Mouse (Mus musculus) embryonic stem cell, embryonic (primary cell): ENCODE results near the gene 2900011O08Rik.

Experiments used
- CTCF ChIA-PET, 4 experiments: fragments of 300-600 bp in 2 of 4; fragments of 350-600 bp in 2 of 4; sonication (Branson Sonifier 250); formaldehyde crosslinking; loops; one replicate each; lab custom pipeline; 2022; ENCODE audit warnings: inconsistent platforms in 2 of 4; lab: Charles Lee
- POLR2A ChIA-PET, 4 experiments: fragments of 300-600 bp in 2 of 4; fragments of 350-600 bp in 2 of 4; sonication (Branson Sonifier 250); formaldehyde crosslinking; loops; one replicate each; lab custom pipeline; 2022; ENCODE audit warnings: antibody characterized with exemption in 4 of 4, inconsistent platforms in 1 of 4; lab: Charles Lee

2900011O08Rik gene

GRCm38 (mm10) chr16:14030650-14031049 is 44.2 kb downstream of the 2900011O08Rik start:
- ChIA-PET POLR2A (interaction anchor here (0.7 to 1.9 kb wide), 11 partner anchors 9 to 93 kb away, joined by 3 to 11 read pairs (median 3); partner anchors contain the start of genes 2900011O08Rik (in 1 of the 4) and Ifitm7 (in 1 of the 4)), CTCF (interaction anchor here in 3 of 4 experiments (0.7 to 1.4 kb wide), 4 partner anchors 89 to 128 kb away, joined by 3 to 4 read pairs (median 4); partner anchors contain the start of genes Mpv17l (in 2 of the 3) and Pdxdc1 (in 2 of the 3))

GRCm38 (mm10) chr16:14033076-14033475 is 46.7 kb downstream of the 2900011O08Rik start:
- CTCF ChIA-PET, result interaction anchor here in 1 of 4 experiments (0.6 kb wide), 1 partner anchor 99 kb away, joined by 4 read pairs; no protein-coding TSS in a partner anchor
- POLR2A ChIA-PET, result interaction anchor here in 1 of 4 experiments (1.1 kb wide), 1 partner anchor 22 kb away, joined by 3 read pairs; no protein-coding TSS in a partner anchor

- POLR2A ChIA-PET, result no interaction called here
- CTCF ChIA-PET, result no interaction called here
Measured at GRCm38 (mm10) chr16:14042421-14042820, 56.0 kb downstream of the 2900011O08Rik start.

- CTCF ChIA-PET, result interaction anchor here in 1 of 4 experiments (0.6 kb wide), 1 partner anchor 1103 kb away, joined by 3 read pairs; no protein-coding TSS in a partner anchor
- POLR2A ChIA-PET, result interaction anchor here in 3 of 4 experiments (0.5 to 1.9 kb wide), 9 partner anchors 10 to 1739 kb away, joined by 3 to 5 read pairs (median 3); partner anchors contain the start of genes Mpv17l (in 1 of the 3), Ntan1 (in 1 of the 3) and Pdxdc1 (in 1 of the 3)
Measured at GRCm38 (mm10) chr16:14044695-14045094, 58.3 kb downstream of the 2900011O08Rik start.

GRCm38 (mm10) chr16:14046224-14046756 is 59.9 kb downstream of the 2900011O08Rik start:
- ChIA-PET POLR2A (interaction anchor here in 3 of 4 experiments (0.6 to 1.9 kb wide), 4 partner anchors 10 to 94 kb away, joined by 3 to 5 read pairs (median 4); no protein-coding TSS in a partner anchor), CTCF (no interaction called here)

GRCm38 (mm10) chr16:14052221-14052620 is 65.8 kb downstream of the 2900011O08Rik start:
- POLR2A ChIA-PET, result interaction anchor here in 1 of 4 experiments (1.6 kb wide), 1 partner anchor 39 kb away, joined by 5 read pairs; no protein-coding TSS in a partner anchor
- CTCF ChIA-PET, result no interaction called here

- ChIA-PET POLR2A (interaction anchor here in 2 of 4 experiments (0.6 to 1.6 kb wide), 3 partner anchors 38 to 346 kb away, joined by 3 to 5 read pairs (median 4); no protein-coding TSS in a partner anchor), CTCF (interaction anchor here in 1 of 4 experiments (0.9 kb wide), 1 partner anchor 14 kb away, joined by 3 read pairs; no protein-coding TSS in a partner anchor)
Measured at GRCm38 (mm10) chr16:14053116-14053515, 66.7 kb downstream of the 2900011O08Rik start.

- CTCF ChIA-PET, result no interaction called here
- POLR2A ChIA-PET, result no interaction called here
Measured at GRCm38 (mm10) chr16:14055271-14055670, 68.9 kb downstream of the 2900011O08Rik start.

GRCm38 (mm10) chr16:14056734-14057133 is 70.3 kb downstream of the 2900011O08Rik start:
- ChIA-PET POLR2A (no interaction called here), CTCF (no interaction called here)

- POLR2A ChIA-PET, result interaction anchor here in 2 of 4 experiments (0.6 to 1.3 kb wide), 3 partner anchors 11 to 19 kb away, joined by 3 to 4 read pairs (median 3); no protein-coding TSS in a partner anchor
- CTCF ChIA-PET, result no interaction called here
Measured at GRCm38 (mm10) chr16:14058541-14058940, 72.1 kb downstream of the 2900011O08Rik start.

GRCm38 (mm10) chr16:14059118-14059854 is 72.9 kb downstream of the 2900011O08Rik start:
- CTCF ChIA-PET, result interaction anchor here in 1 of 4 experiments (0.6 kb wide), 1 partner anchor 32 kb away, joined by 6 read pairs; no protein-coding TSS in a partner anchor

GRCm38 (mm10) chr16:14059869-14060268 is 73.5 kb downstream of the 2900011O08Rik start:
- CTCF ChIA-PET, result no interaction called here

More at GRCm38 (mm10) chr16:14059118-14059854, 72.9 kb downstream of the 2900011O08Rik start:
- POLR2A ChIA-PET, result interaction anchor here in 2 of 4 experiments (0.6 to 1.3 kb wide), 5 partner anchors 10 to 688 kb away, joined by 3 to 5 read pairs (median 3); no protein-coding TSS in a partner anchor

GRCm38 (mm10) chr16:14066571-14066970 is 80.2 kb downstream of the 2900011O08Rik start:
- CTCF ChIA-PET, result interaction anchor here in 2 of 4 experiments (0.5 to 1.0 kb wide), 2 partner anchors 14 to 145 kb away, joined by 3 read pairs; no protein-coding TSS in a partner anchor
- POLR2A ChIA-PET, result interaction anchor here in 1 of 4 experiments (1.0 to 1.3 kb wide), 3 partner anchors 18 to 92 kb away, joined by 3 to 4 read pairs (median 3); no protein-coding TSS in a partner anchor

More at GRCm38 (mm10) chr16:14059869-14060268, 73.5 kb downstream of the 2900011O08Rik start:
- POLR2A ChIA-PET, result interaction anchor here in 1 of 4 experiments (0.6 kb wide), 1 partner anchor 95 kb away, joined by 5 read pairs; no protein-coding TSS in a partner anchor

GRCm38 (mm10) chr16:14068701-14069100 is 82.3 kb downstream of the 2900011O08Rik start:
- POLR2A ChIA-PET, result interaction anchor here in 1 of 4 experiments (0.7 kb wide), 1 partner anchor 10 kb away, joined by 4 read pairs; no protein-coding TSS in a partner anchor
- CTCF ChIA-PET, result interaction anchor here in 1 of 4 experiments (0.6 kb wide), 1 partner anchor 334 kb away, joined by 4 read pairs; no protein-coding TSS in a partner anchor

GRCm38 (mm10) chr16:14070471-14071169 is 84.2 kb downstream of the 2900011O08Rik start:
- POLR2A ChIA-PET, result interaction anchor here in 1 of 4 experiments (0.9 to 1.0 kb wide), 2 partner anchors 16 to 53 kb away, joined by 3 read pairs; no protein-coding TSS in a partner anchor

GRCm38 (mm10) chr16:14082925-14083324 is 96.5 kb downstream of the 2900011O08Rik start:
- CTCF ChIA-PET, result no interaction called here
- POLR2A ChIA-PET, result no interaction called here

More at GRCm38 (mm10) chr16:14070471-14071169, 84.2 kb downstream of the 2900011O08Rik start:
- CTCF ChIA-PET, result no interaction called here

GRCm38 (mm10) chr16:14088249-14088648 is 101.8 kb downstream of the 2900011O08Rik start:
- CTCF ChIA-PET, result no interaction called here
- POLR2A ChIA-PET, result interaction anchor here in 1 of 4 experiments (2.1 kb wide), 1 partner anchor 15 kb away, joined by 6 read pairs; no protein-coding TSS in a partner anchor
